Mouse (Mus musculus): ENCODE measurements at regions not wholly inside any gene's neighbourhood (a gene's known extent, or its start where the extent isn't known, plus 50 kb on each side); places are given as distances from the start of the nearest gene placed in this dataset.

GRCm38 (mm10) chr3:148603276-148603675 lies 387.1 kb downstream of the Adgrl2 start:
- TF ChIP-seq CTCF (IDR thresholded peaks at IDR 0.05; ENCODE audit: low read depth, low read length) (no peak), POLR2A (IDR thresholded peaks at IDR 0.05; ENCODE audit: insufficient read depth, low read length) (no peak)

All from ES-Bruce4 (cell line).